Mouse (Mus musculus) stomach, embryonic 16.5 days (tissue): ENCODE results near the gene Rfc1. TPM values are rescaled to one million over a fixed set of nuclear protein-coding genes. Genes with fewer than 3 reads are reported as not detected.
A peak's percentile ranks its signal among the peaks of the same experiment; 100 is the strongest.

Experiments used
- ATAC-seq: fragments of 200-750 bp; cut with Nextera tagmentation; 2 replicates; pipeline ENCODE4 v1.8.0; 2017; ENCODE audit warnings: moderate number of reproducible peaks, moderate TSS enrichment; ENCODE audit not compliant: insufficient read depth, low FRiP score
- H3K27ac ChIP-seq: fragments of 300-500 bp; sonication (generic); 2 replicates; pipeline ENCODE4 v1.5.1; 2014; ENCODE audit warnings: low read length
- H3K27me3 ChIP-seq: fragments of 300-500 bp; sonication (generic); 2 replicates; pipeline ENCODE4 v1.6.1; 2014; ENCODE audit warnings: low read length, control low read depth, mixed read lengths; ENCODE audit not compliant: control insufficient read depth, insufficient read depth
- H3K36me3 ChIP-seq: fragments of 300-500 bp; sonication (generic); 2 replicates; pipeline ENCODE4 v1.6.1; 2014; ENCODE audit warnings: low read length; ENCODE audit not compliant: control insufficient read depth, insufficient read depth
- H3K4me1 ChIP-seq: fragments of 300-500 bp; sonication (generic); 2 replicates; pipeline ENCODE4 v1.6.1; 2014; ENCODE audit warnings: low read length, control low read depth, mixed read lengths; ENCODE audit not compliant: control insufficient read depth, insufficient read depth
- H3K4me2 ChIP-seq: fragments of 300-500 bp; sonication (generic); 2 replicates; pipeline ENCODE4 v1.6.1; 2014; ENCODE audit warnings: low read depth, low read length, mixed read lengths
- H3K4me3 ChIP-seq: fragments of 300-500 bp; sonication (generic); replicated peaks from 2 replicates; pipeline ENCODE4 v1.5.1; 2014; ENCODE audit warnings: mild to moderate bottlenecking, low read length
- H3K9ac ChIP-seq: fragments of 300-500 bp; sonication (generic); 2 replicates; pipeline ENCODE4 v1.6.1; 2014; ENCODE audit warnings: low read length
- H3K9me3 ChIP-seq: fragments of 300-500 bp; sonication (generic); replicated peaks from 2 replicates; pipeline ENCODE4 v1.6.1; 2016; ENCODE audit warnings: low read length, control low read depth; ENCODE audit not compliant: control insufficient read depth
- WGBS: fragments of 180-500 bp; shearing (Covaris S2); extraction: QIAGEN DNeasy Blood & Tissue Kit; methylation state at CpG from one replicate; pipeline ENCODE4 v1.1.7; 2014; 5-methylcytosine and 5-hydroxymethylcytosine counted together
- polyA plus RNA-seq: library from polyadenylated mRNA; unstranded; fragments of >200 nt; fragmentation: Nextera tagmentation; extraction: Ambion mirVana; gene quantifications from 2 replicates; pipeline ENCODE4 v1.2.1, GENCODE M21; 2015

Gene Rfc1
- polyA plus RNA-seq, 1 experiment from 2014 or later: 77.8 TPM

- peak within 1 kb of the TSS; percentile 24; the same call in 1 of the 2 replicates for H3K9ac ChIP-seq
These were observed 12.7 kb upstream of the Rfc1 start, which contains the start of gene Klb for GRCm38 (mm10) chr5:65348168-65348567. Gene Klb (plus strand): TSS chr5:65348314.

GRCm38 (mm10) chr5:65340167-65340566 lies 4.7 kb upstream of the Rfc1 start:
- no peak overlapping the region for H3K27ac ChIP-seq
- no peak overlapping the region for H3K4me3 ChIP-seq
- H3K4me2 ChIP-seq: no peak overlapping the region
- ATAC-seq: no peak
- H3K9me3 ChIP-seq: no peaks in the 10 kb centered on the region
- no peaks in the 10 kb centered on the region for H3K36me3 ChIP-seq
- WGBS: 21% methylated on average over 4 of the region's 4 CpGs
- no peak overlapping the region for H3K9ac ChIP-seq
- no peaks in the 10 kb centered on the region for H3K4me1 ChIP-seq
- no peaks in the 10 kb centered on the region for H3K27me3 ChIP-seq

More at GRCm38 (mm10) chr5:65348168-65348567, 12.7 kb upstream of the Rfc1 start, which contains the start of gene Klb:
- Histone ChIP-seq H3K4me2 (peak within 1 kb of the TSS; percentile 38), H3K36me3 (no peaks in the 10 kb centered on the region), H3K9me3 (no peaks in the 10 kb centered on the region), H3K4me3 (peak within 1 kb of the TSS; percentile 30), H3K27ac (no peak within 1 kb of the TSS), H3K27me3 (no peaks in the 10 kb centered on the region), H3K4me1 (no peaks in the 10 kb centered on the region)
- 58% methylated on average over 15 of the region's 15 CpGs for WGBS
- no peak for ATAC-seq

- H3K27ac ChIP-seq: no peak overlapping the region
- no peak overlapping the region for H3K9ac ChIP-seq
- no peaks in the 10 kb centered on the region for H3K27me3 ChIP-seq
- H3K4me2 ChIP-seq: no peak overlapping the region
- H3K36me3 ChIP-seq: no peaks in the 10 kb centered on the region
- H3K9me3 ChIP-seq: no peaks in the 10 kb centered on the region
- no peak overlapping the region for H3K4me3 ChIP-seq
- H3K4me1 ChIP-seq: peaks cover 4% of the 10 kb centered on the region
- 76% methylated on average over 6 of the region's 6 CpGs for WGBS
- ATAC-seq: no peak
These were observed 2.9 kb upstream of the Rfc1 start for GRCm38 (mm10) chr5:65338394-65338793.

GRCm38 (mm10) chr5:65336075-65336355 lies 545 bp upstream of the Rfc1 start:
- H3K4me3 ChIP-seq: peak overlapping the region; percentile 84
- WGBS: 18% methylated on average over 4 of the region's 4 CpGs
- H3K4me2 ChIP-seq: peak overlapping the region; percentile 57
- no peak; the same call in 1 of the 2 replicates for ATAC-seq
- H3K4me1 ChIP-seq: peaks cover 4% of the 10 kb centered on the region
- H3K9me3 ChIP-seq: no peaks in the 10 kb centered on the region
- no peaks in the 10 kb centered on the region for H3K27me3 ChIP-seq
- H3K9ac ChIP-seq: no peak overlapping the region
- no peak overlapping the region for H3K27ac ChIP-seq
- H3K36me3 ChIP-seq: no peaks in the 10 kb centered on the region

- WGBS: 3% methylated on average over 8 of the region's 8 CpGs
These were observed 682 bp downstream of the Rfc1 start for GRCm38 (mm10) chr5:65334788-65335187.

GRCm38 (mm10) chr5:65329971-65330370 lies 5.5 kb downstream of the Rfc1 start:
- Histone ChIP-seq H3K4me3 (no peak overlapping the region), H3K9me3 (no peaks in the 10 kb centered on the region), H3K4me1 (peaks cover 11% of the 10 kb centered on the region), H3K36me3 (no peaks in the 10 kb centered on the region), H3K27ac (no peak overlapping the region), H3K27me3 (no peaks in the 10 kb centered on the region), H3K9ac (no peak overlapping the region), H3K4me2 (no peak overlapping the region)
- no peak for ATAC-seq
- 59% methylated on average over 3 of the region's 3 CpGs for WGBS

More at GRCm38 (mm10) chr5:65334788-65335187, 682 bp downstream of the Rfc1 start:
- peaks cover 4% of the 10 kb centered on the region for H3K4me1 ChIP-seq
- peak overlapping the region; percentile 57 for H3K4me2 ChIP-seq
- H3K27ac ChIP-seq: peak overlapping the region; percentile 86; the same call in 1 of the 2 replicates
- no peaks in the 10 kb centered on the region for H3K27me3 ChIP-seq
- H3K9me3 ChIP-seq: no peaks in the 10 kb centered on the region
- peak overlapping the region; percentile 84 for H3K4me3 ChIP-seq
- H3K36me3 ChIP-seq: no peaks in the 10 kb centered on the region
- no peak for ATAC-seq
- peak overlapping the region; percentile 89 for H3K9ac ChIP-seq

- Histone ChIP-seq H3K4me1 (peaks cover 7% of the 10 kb centered on the region), H3K9me3 (no peaks in the 10 kb centered on the region), H3K4me3 (no peak overlapping the region), H3K4me2 (peak overlapping the region; percentile 16; the same call in 1 of the 2 replicates), H3K36me3 (no peaks in the 10 kb centered on the region), H3K27me3 (no peaks in the 10 kb centered on the region), H3K9ac (no peak overlapping the region), H3K27ac (peak overlapping the region; percentile 48)
- no peak for ATAC-seq
- WGBS: 60% methylated on average over 5 of the region's 5 CpGs
These were observed 9.3 kb downstream of the Rfc1 start for GRCm38 (mm10) chr5:65326212-65326611.

- no peaks in the 10 kb centered on the region for H3K9me3 ChIP-seq
- no peak overlapping the region for H3K4me2 ChIP-seq
- no peak overlapping the region for H3K4me3 ChIP-seq
- H3K27ac ChIP-seq: no peak overlapping the region
- WGBS: 78% methylated on average over 3 of the region's 3 CpGs
- H3K27me3 ChIP-seq: no peaks in the 10 kb centered on the region
- peaks cover 7% of the 10 kb centered on the region for H3K4me1 ChIP-seq
- no peak for ATAC-seq
- H3K36me3 ChIP-seq: no peaks in the 10 kb centered on the region
- H3K9ac ChIP-seq: no peak overlapping the region
These were observed 10.6 kb downstream of the Rfc1 start for GRCm38 (mm10) chr5:65324758-65325355.

- H3K36me3 ChIP-seq: 0 out of 2 replicates have a peak, but pooled peaks cover under 1% of the 10 kb centered on the region
- WGBS: 75% methylated on average over 3 of the region's 3 CpGs
- H3K27me3 ChIP-seq: no peaks in the 10 kb centered on the region
- ATAC-seq: no peak
- H3K4me1 ChIP-seq: peaks cover 7% of the 10 kb centered on the region
- no peak overlapping the region for H3K4me3 ChIP-seq
- H3K4me2 ChIP-seq: no peak overlapping the region
- no peak overlapping the region for H3K27ac ChIP-seq
- no peak overlapping the region for H3K9ac ChIP-seq
- no peaks in the 10 kb centered on the region for H3K9me3 ChIP-seq
These were observed 11.2 kb downstream of the Rfc1 start for GRCm38 (mm10) chr5:65324271-65324670.
